In genomic region chr16:92845244-92846225, GRCm38 (mm10) we compare ENCODE assay signal across 8 mouse cellular contexts. TPM values are rescaled to one million over a fixed set of nuclear protein-coding genes. Genes with fewer than 3 reads are reported as not detected.
DNase-seq lines count a peak whose midpoint lies in the region; ATAC-seq and TF ChIP-seq lines count a peak whose summit lies in the region.

No protein-coding gene starts in this region.

- ATAC-seq in forebrain, embryonic 15.5 days (replicated peaks) = no peak
- peak; percentile 90 for ATAC-seq in lung, embryonic 14.5 days (ENCODE audit: insufficient read depth)
- peak; percentile 77 for ATAC-seq in hindbrain, postnatal 0 days
- no peak for ATAC-seq in midbrain, postnatal 0 days (ENCODE audit: low FRiP score)
- no peak for ATAC-seq in granulocyte monocyte progenitor cell, adult 5-6 weeks (replicated peaks; ENCODE audit: poor library complexity, severe bottlenecking)

- H3K27me3 ChIP-seq in forebrain, embryonic 10.5 days (ENCODE audit: poor library complexity, severe bottlenecking) = no peaks in the 10 kb centered on the region
- H3K27me3 ChIP-seq in forebrain, embryonic 15.5 days = no peaks in the 10 kb centered on the region
- no peaks in the 10 kb centered on the region for H3K27me3 ChIP-seq in lung, embryonic 14.5 days (ENCODE audit: insufficient read depth, low read length)
- H3K27me3 ChIP-seq in hindbrain, postnatal 0 days (ENCODE audit: insufficient read depth, low read length) = no peaks in the 10 kb centered on the region
- H3K27me3 ChIP-seq in midbrain, postnatal 0 days (ENCODE audit: insufficient read depth, low read length) = no peaks in the 10 kb centered on the region

- peak; percentile 26 for DNase-seq in forebrain, embryonic 10.5 days (ENCODE audit: extremely low spot score, low spot score)
- peak; percentile 79 for DNase-seq in lung, embryonic 14.5 days
- DNase-seq in lung, postnatal 36 days = no peak
- peak; percentile 49 for DNase-seq in hindbrain, postnatal 0 days (ENCODE audit: low spot score)
- DNase-seq in midbrain, postnatal 0 days (ENCODE audit: low spot score) = peak; percentile 46
- DNase-seq in cerebellum, postnatal 25 days = no peak

- WGBS in forebrain, embryonic 10.5 days = 54% methylated on average over 26 of the region's 26 CpGs
- WGBS in forebrain, embryonic 15.5 days = 51% methylated on average over 26 of the region's 26 CpGs
- 23% methylated on average over 26 of the region's 26 CpGs for WGBS in lung, embryonic 14.5 days
- 50% methylated on average over 26 of the region's 26 CpGs for WGBS in hindbrain, postnatal 0 days
- 39% methylated on average over 26 of the region's 26 CpGs for WGBS in midbrain, postnatal 0 days

- H3K36me3 ChIP-seq in forebrain, embryonic 10.5 days (replicated peaks) = no peaks in the 10 kb centered on the region
- no peaks in the 10 kb centered on the region for H3K36me3 ChIP-seq in forebrain, embryonic 15.5 days
- H3K36me3 ChIP-seq in lung, embryonic 14.5 days (ENCODE audit: insufficient read depth) = no peaks in the 10 kb centered on the region
- no peaks in the 10 kb centered on the region for H3K36me3 ChIP-seq in hindbrain, postnatal 0 days (ENCODE audit: insufficient read depth, low read length)
- H3K36me3 ChIP-seq in midbrain, postnatal 0 days (ENCODE audit: insufficient read depth, low read length) = no peaks in the 10 kb centered on the region

- TF ChIP-seq CTCF in lung, embryonic 14.5 days (IDR thresholded peaks at IDR 0.05; ENCODE audit: low read depth) = peak; percentile 35; the same call in 1 of the 2 replicates
- TF ChIP-seq CTCF in hindbrain, postnatal 0 days (IDR thresholded peaks at IDR 0.05; ENCODE audit: low read depth) = peak; percentile 24; the same call in 1 of the 2 replicates
- peak; percentile 31; the same call in 1 of the 2 replicates for TF ChIP-seq CTCF in midbrain, postnatal 0 days (IDR thresholded peaks at IDR 0.05)

- H3K4me2 ChIP-seq in forebrain, embryonic 15.5 days (replicated peaks) = no peak overlapping the region
- peak overlapping the region; percentile 32 for H3K4me2 ChIP-seq in lung, embryonic 14.5 days
- peak overlapping the region; percentile 19; the same call in 1 of the 2 replicates for H3K4me2 ChIP-seq in hindbrain, postnatal 0 days (ENCODE audit: low read depth, low read length)
- H3K4me2 ChIP-seq in midbrain, postnatal 0 days (ENCODE audit: low read depth, low read length, poor library complexity, severe bottlenecking) = peak overlapping the region; percentile 16

- H3K9me3 ChIP-seq in forebrain, embryonic 10.5 days = no peaks in the 10 kb centered on the region
- H3K9me3 ChIP-seq in forebrain, embryonic 15.5 days = no peaks in the 10 kb centered on the region
- no peaks in the 10 kb centered on the region for H3K9me3 ChIP-seq in lung, embryonic 14.5 days (ENCODE audit: low read depth, low read length)
- H3K9me3 ChIP-seq in hindbrain, postnatal 0 days (ENCODE audit: low read length) = no peaks in the 10 kb centered on the region
- H3K9me3 ChIP-seq in midbrain, postnatal 0 days (ENCODE audit: low read length) = no peaks in the 10 kb centered on the region

- no peak overlapping the region; the same call in 1 of the 2 replicates for H3K4me3 ChIP-seq in forebrain, embryonic 10.5 days
- no peak overlapping the region for H3K4me3 ChIP-seq in forebrain, embryonic 15.5 days
- H3K4me3 ChIP-seq in lung, embryonic 14.5 days (ENCODE audit: low read depth, low read length) = no peak overlapping the region
- H3K4me3 ChIP-seq in hindbrain, postnatal 0 days (ENCODE audit: low read length) = no peak overlapping the region
- no peak overlapping the region for H3K4me3 ChIP-seq in midbrain, postnatal 0 days (ENCODE audit: low read depth, low read length)

- 0 out of 2 replicates have a peak overlapping the region, but pooled peaks have one; percentile 15 for H3K27ac ChIP-seq in forebrain, embryonic 10.5 days
- no peak overlapping the region for H3K27ac ChIP-seq in forebrain, embryonic 15.5 days (replicated peaks)
- H3K27ac ChIP-seq in lung, embryonic 14.5 days (ENCODE audit: low read depth) = peak overlapping the region; percentile 84
- 0 out of 2 replicates have a peak overlapping the region, but pooled peaks have one; percentile 26 for H3K27ac ChIP-seq in hindbrain, postnatal 0 days
- H3K27ac ChIP-seq in midbrain, postnatal 0 days (ENCODE audit: low read depth, low read length) = no peak overlapping the region

- no peak overlapping the region for H3K9ac ChIP-seq in forebrain, embryonic 15.5 days (replicated peaks)
- H3K9ac ChIP-seq in lung, embryonic 14.5 days = no peak overlapping the region
- H3K9ac ChIP-seq in hindbrain, postnatal 0 days (replicated peaks; ENCODE audit: low read length) = no peak overlapping the region
- no peak overlapping the region; the same call in 1 of the 2 replicates for H3K9ac ChIP-seq in midbrain, postnatal 0 days (replicated peaks; ENCODE audit: low read length, poor library complexity, severe bottlenecking)

- peaks cover 13% of the 10 kb centered on the region for H3K4me1 ChIP-seq in forebrain, embryonic 10.5 days
- H3K4me1 ChIP-seq in forebrain, embryonic 15.5 days = peaks cover 5% of the 10 kb centered on the region; the same call in 1 of the 2 replicates
- H3K4me1 ChIP-seq in lung, embryonic 14.5 days (ENCODE audit: insufficient read depth) = peaks cover 9% of the 10 kb centered on the region
- H3K4me1 ChIP-seq in hindbrain, postnatal 0 days (ENCODE audit: insufficient read depth, low read length) = no peaks in the 10 kb centered on the region
- H3K4me1 ChIP-seq in midbrain, postnatal 0 days (ENCODE audit: insufficient read depth, low read length) = no peaks in the 10 kb centered on the region

RNA-seq across cellular contexts. Expression of gene Runx1, which starts 19.6 kb away (rescaled TPM):
- polyA plus RNA-seq in forebrain, embryonic 10.5 days (2016; fragmentation: Nextera tagmentation; extraction: Ambion mirVana) = 1.4 and 2.3 TPM in 2 replicates
- 0.39 and 0.54 TPM in 2 replicates for polyA plus RNA-seq in forebrain, embryonic 15.5 days (2015; fragmentation: Nextera tagmentation; extraction: Ambion mirVana)
- polyA plus RNA-seq in lung, embryonic 14.5 days (2014; fragmentation: Nextera tagmentation; extraction: Ambion mirVana) = 7.7 and 10.8 TPM in 2 replicates
- 2.2 and 3.5 TPM in 2 replicates for total RNA-seq in hindbrain, postnatal 0 days (2014; rRNA removed)
- 1.1 and 1.3 TPM in 2 replicates for polyA plus RNA-seq in hindbrain, postnatal 0 days (2015; fragmentation: Nextera tagmentation; extraction: Ambion mirVana)
- 1.7 and 2.0 TPM in 2 replicates for total RNA-seq in midbrain, postnatal 0 days (2014; rRNA removed)
- 0.64 and 0.74 TPM in 2 replicates for polyA plus RNA-seq in midbrain, postnatal 0 days (2015; fragmentation: Nextera tagmentation; extraction: Ambion mirVana)
- total RNA-seq in granulocyte monocyte progenitor cell, adult 5-6 weeks (2014; fragmentation: Nextera tagmentation) = 137 and 200 TPM in 2 replicates
- 38.6 and 66.4 TPM in 2 replicates for total RNA-seq in granulocyte monocyte progenitor cell, adult 5-6 weeks (2017)

Comparison
In these comparisons a context has a peak if more than half of its experiments do, and no peak if none do; other contexts are left out.
1. DNase-seq: peak in forebrain, embryonic 10.5 days (single experiment), lung, embryonic 14.5 days (single experiment), hindbrain, postnatal 0 days (single experiment) and midbrain, postnatal 0 days (single experiment); none in lung, postnatal 36 days (single experiment) and cerebellum, postnatal 25 days (0 of 2).
2. H3K27ac ChIP-seq: peak in forebrain, embryonic 10.5 days (single experiment), lung, embryonic 14.5 days (single experiment) and hindbrain, postnatal 0 days (single experiment); none in forebrain, embryonic 15.5 days (single experiment) and midbrain, postnatal 0 days (single experiment).
3. ATAC-seq: peak in lung, embryonic 14.5 days (single experiment) and hindbrain, postnatal 0 days (single experiment); none in forebrain, embryonic 15.5 days (single experiment), midbrain, postnatal 0 days (single experiment) and granulocyte monocyte progenitor cell, adult 5-6 weeks (single experiment).
4. Peak in every context shown above with its lines, with median percentiles within 50 percentile points of each other: CTCF ChIP-seq.